Mouse (Mus musculus) heart, postnatal 0 days (tissue): ENCODE measurements around the gene Ino80b. TPM values are rescaled to one million over a fixed set of nuclear protein-coding genes. Genes with fewer than 3 reads are reported as not detected.

Source experiments
- ATAC-seq: fragments of 200-750 bp; cut with Nextera tagmentation; 2 replicates; pipeline ENCODE4 v1.8.0; 2017; ENCODE audit warnings: low read depth, moderate number of reproducible peaks, moderate library complexity; ENCODE audit not compliant: insufficient read depth
- DNase-seq: peaks from one replicate; pipeline ENCODE4 v3.0.0-alpha.2; 2016; ENCODE audit warnings: low spot score
- H3K27ac ChIP-seq: fragments of 300-500 bp; sonication (generic); 2 replicates; pipeline ENCODE4 v1.5.1; 2014; ENCODE audit warnings: low read depth, mild to moderate bottlenecking
- H3K27me3 ChIP-seq: fragments of 300-500 bp; sonication (generic); 2 replicates; pipeline ENCODE4 v1.6.1; 2014; ENCODE audit warnings: low read length, mixed read lengths; ENCODE audit not compliant: control insufficient read depth, insufficient read depth
- H3K36me3 ChIP-seq: fragments of 300-500 bp; sonication (generic); replicated peaks from 2 replicates; pipeline ENCODE4 v1.6.1; 2014; ENCODE audit warnings: low read length, mixed read lengths; ENCODE audit not compliant: control insufficient read depth, insufficient read depth
- H3K4me1 ChIP-seq: fragments of 300-500 bp; sonication (generic); 2 replicates; pipeline ENCODE4 v1.6.1; 2014; ENCODE audit warnings: antibody characterized with exemption; ENCODE audit not compliant: control insufficient read depth, insufficient read depth
- H3K4me2 ChIP-seq: fragments of 300-500 bp; sonication (generic); 2 replicates; pipeline ENCODE4 v1.6.1; 2014; ENCODE audit warnings: low read depth, mild to moderate bottlenecking, low read length, moderate library complexity
- H3K4me3 ChIP-seq: fragments of 300-500 bp; sonication (generic); 2 replicates; pipeline ENCODE4 v1.5.1; 2014; ENCODE audit warnings: low read depth, low read length
- H3K9ac ChIP-seq: fragments of 300-500 bp; sonication (generic); replicated peaks from 2 replicates; pipeline ENCODE4 v1.6.1; 2014; ENCODE audit warnings: low read depth, low read length, mixed read lengths
- H3K9me3 ChIP-seq: fragments of 300-500 bp; sonication (generic); replicated peaks from 2 replicates; pipeline ENCODE4 v1.6.1; 2016; ENCODE audit warnings: low read length; ENCODE audit not compliant: control insufficient read depth
- CTCF ChIP-seq: IDR thresholded peaks from 2 replicates; pipeline ENCODE4 v1.5.1; 2016; ENCODE audit warnings: antibody characterized with exemption, control low read depth, low read depth
- EP300 ChIP-seq: IDR thresholded peaks from 2 replicates; pipeline ENCODE4 v1.6.1; 2016; ENCODE audit warnings: antibody characterized with exemption, low read depth
- WGBS: fragments of 180-500 bp; shearing (Covaris S2); extraction: QIAGEN DNeasy Blood & Tissue Kit; methylation state at CpG from one replicate; pipeline ENCODE4 v1.1.7; 2014; 5-methylcytosine and 5-hydroxymethylcytosine counted together
- polyA plus RNA-seq: library from polyadenylated mRNA; unstranded; fragments of >200 nt; fragmentation: Nextera tagmentation; extraction: Ambion mirVana; gene quantifications from 2 replicates; pipeline ENCODE4 v1.2.1, GENCODE M21; 2015
- total RNA-seq: library from RNA; depleted of rRNA; stranded (reverse); fragments of >200 nt; gene quantifications from 2 replicates; pipeline ENCODE4 v1.2.3, GENCODE M21; 2014; ENCODE audit warnings: low replicate concordance

Gene Ino80b
- total and polyA plus RNA-seq, 2 experiments from 2014 or later = 5.5 to 8.9 TPM

DNA sequence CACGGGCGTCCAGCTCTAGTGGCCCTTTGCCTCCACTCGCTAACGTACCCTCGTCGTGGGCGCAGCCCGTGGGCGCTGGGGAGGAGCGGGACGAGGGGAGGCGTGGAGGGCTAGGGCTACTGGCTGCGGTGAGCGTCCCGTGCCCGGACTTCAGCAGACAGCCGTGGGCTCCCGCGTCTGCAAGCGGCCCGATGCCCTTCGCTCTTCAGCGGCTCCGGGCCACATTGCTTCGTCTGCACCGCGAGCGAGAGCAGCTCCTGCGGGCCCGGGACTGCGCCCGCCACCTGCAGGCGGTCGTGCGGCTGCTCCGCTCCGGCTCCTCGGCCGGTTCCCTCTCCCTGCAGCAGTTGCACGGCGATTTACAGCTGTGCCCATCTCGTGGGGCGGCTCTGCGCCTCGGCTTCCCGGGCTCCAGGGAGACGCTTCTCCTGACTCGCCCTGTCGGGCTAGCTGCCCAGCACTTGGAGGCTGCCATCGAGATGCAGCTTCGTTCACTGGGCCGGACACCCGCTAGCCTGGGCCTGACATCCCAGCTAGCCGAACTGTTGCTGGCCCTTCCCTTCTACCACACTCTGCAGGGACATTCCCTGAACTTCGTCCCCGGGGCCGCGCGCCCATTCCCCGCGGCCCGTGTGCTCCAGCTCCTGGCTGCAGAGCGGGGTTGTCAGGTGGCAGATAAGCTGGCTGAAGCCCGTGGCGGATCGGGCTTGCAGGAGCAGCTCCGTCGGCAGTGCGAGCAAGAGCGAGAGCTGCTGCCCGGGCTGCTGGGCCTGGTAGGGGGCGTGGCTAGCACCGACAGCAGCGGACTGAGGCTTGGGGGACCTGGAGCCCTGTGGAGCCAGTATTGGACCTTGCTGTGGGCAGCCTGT, 23.3 kb downstream of the Ino80b start:
- under 1% methylated on average over 60 of the region's 74 CpGs for WGBS
- Histone ChIP-seq H3K27me3 (no peaks in the 10 kb centered on the region), H3K4me2 (peak overlapping the region; percentile 97), H3K9me3 (no peaks in the 10 kb centered on the region), H3K4me3 (peak overlapping the region; percentile 72), H3K36me3 (peaks cover 8% of the 10 kb centered on the region), H3K9ac (peak overlapping the region; percentile 75), H3K27ac (peak overlapping the region; percentile 85), H3K4me1 (0 out of 2 replicates have a peak, but pooled peaks cover 10% of the 10 kb centered on the region)
- DNase-seq = peak; percentile 55
- ATAC-seq = peak; percentile 84
- no peak for TF ChIP-seq EP300
- TF ChIP-seq CTCF = peak; percentile 56

GRCm38 (mm10) chr6:83101316-83101687, 23.9 kb downstream of the Ino80b start, which contains the start of the genes Ccdc142 and Gm42688:
Gene Ccdc142 (plus strand): TSS chr6:83101601.
Gene Gm42688 (plus strand): TSS chr6:83101617.
- peak within 1 kb of the TSS; percentile 97 for H3K4me2 ChIP-seq
- H3K27me3 ChIP-seq = no peaks in the 10 kb centered on the region
- H3K9ac ChIP-seq = peak within 1 kb of the TSS; percentile 75
- H3K4me1 ChIP-seq = 0 out of 2 replicates have a peak, but pooled peaks cover 10% of the 10 kb centered on the region
- peak within 1 kb of the TSS; percentile 72 for H3K4me3 ChIP-seq
- DNase-seq (peak; percentile 91), ATAC-seq (peak; percentile 87)
- H3K9me3 ChIP-seq = no peaks in the 10 kb centered on the region
- H3K27ac ChIP-seq = peak within 1 kb of the TSS; percentile 85
- peaks cover 8% of the 10 kb centered on the region for H3K36me3 ChIP-seq
- TF ChIP-seq EP300 = no peak
- TF ChIP-seq CTCF = peak; percentile 67
- under 1% methylated on average over 25 of the region's 25 CpGs for WGBS

DNA sequence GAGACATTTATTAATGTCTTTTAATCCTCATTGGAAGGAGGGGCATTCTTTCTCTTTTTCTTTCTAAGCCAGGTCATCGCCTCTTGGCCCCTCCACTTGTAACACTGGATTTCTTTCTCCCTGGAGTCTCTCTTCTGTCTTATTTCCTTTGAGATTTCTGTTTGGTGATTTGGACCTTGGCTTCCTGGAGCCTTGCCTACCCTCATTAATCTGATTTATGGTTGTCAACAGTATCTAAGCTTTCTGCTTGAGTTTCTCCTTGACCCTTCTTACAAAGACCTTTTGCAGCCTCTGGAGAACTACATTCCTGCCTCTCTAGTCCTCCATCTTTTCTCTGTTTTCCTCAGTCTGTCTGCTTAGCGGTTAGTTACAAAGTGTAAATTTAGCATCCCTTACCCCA, 26.8 kb downstream of the Ino80b start:
- Histone ChIP-seq H3K9ac (no peak overlapping the region), H3K4me1 (0 out of 2 replicates have a peak, but pooled peaks cover 10% of the 10 kb centered on the region), H3K4me2 (no peak overlapping the region), H3K27ac (no peak overlapping the region), H3K9me3 (no peaks in the 10 kb centered on the region), H3K27me3 (peaks cover 4% of the 10 kb centered on the region; the same call in 1 of the 2 replicates), H3K36me3 (no peaks in the 10 kb centered on the region), H3K4me3 (no peak overlapping the region)
- DNase-seq = no peak
- TF ChIP-seq CTCF (no peak), EP300 (no peak)
- 65% methylated on average over 2 of the region's 2 CpGs for WGBS
- no peak for ATAC-seq

- Histone ChIP-seq H3K9ac (no peak overlapping the region), H3K9me3 (no peaks in the 10 kb centered on the region), H3K36me3 (no peaks in the 10 kb centered on the region), H3K4me3 (no peak overlapping the region), H3K4me1 (no peaks in the 10 kb centered on the region), H3K27ac (no peak overlapping the region), H3K4me2 (no peak overlapping the region), H3K27me3 (peaks cover 4% of the 10 kb centered on the region; the same call in 1 of the 2 replicates)
- ATAC-seq (no peak), DNase-seq (no peak)
- 41% methylated on average over 6 of the region's 6 CpGs for WGBS
- no peak for TF ChIP-seq EP300
- TF ChIP-seq CTCF = no peak
Measured at GRCm38 (mm10) chr6:83095968-83096367, 29.3 kb downstream of the Ino80b start.

- Histone ChIP-seq H3K27ac (peak overlapping the region; percentile 39), H3K4me1 (0 out of 2 replicates have a peak, but pooled peaks cover 5% of the 10 kb centered on the region), H3K4me2 (no peak overlapping the region), H3K9me3 (no peaks in the 10 kb centered on the region), H3K27me3 (peaks cover 23% of the 10 kb centered on the region), H3K36me3 (no peaks in the 10 kb centered on the region), H3K4me3 (no peak overlapping the region), H3K9ac (no peak overlapping the region)
- no peak for TF ChIP-seq EP300
- no peak for TF ChIP-seq CTCF
- peak; percentile 61; the same call in 1 of the 2 replicates for ATAC-seq
- 30% methylated on average over 6 of the region's 6 CpGs for WGBS
- no peak for DNase-seq
Measured at GRCm38 (mm10) chr6:83092416-83093127, 32.7 kb downstream of the Ino80b start.
